Mouse (Mus musculus) forebrain, embryonic 13.5 days (tissue): ENCODE data around the gene Themis. TPM values are rescaled to one million over a fixed set of nuclear protein-coding genes. Genes with fewer than 3 reads are reported as not detected.
A peak's percentile ranks its signal among the peaks of the same experiment; 100 is the strongest.

ENCODE experiments used
- ATAC-seq: fragments of 200-750 bp; cut with Nextera tagmentation; 2 replicates; pipeline ENCODE4 v1.8.0; 2017
- H3K27ac ChIP-seq: fragments of 300-500 bp; sonication (generic); 2 replicates; pipeline ENCODE4 v1.5.1; 2015; ENCODE audit warnings: inconsistent platforms, mild to moderate bottlenecking, moderate library complexity
- H3K27me3 ChIP-seq: fragments of 300-500 bp; sonication (generic); 2 replicates; pipeline ENCODE4 v1.6.1; 2015; ENCODE audit warnings: mild to moderate bottlenecking, inconsistent platforms
- H3K36me3 ChIP-seq: fragments of 300-500 bp; sonication (generic); 2 replicates; pipeline ENCODE4 v1.6.1; 2015; ENCODE audit warnings: mild to moderate bottlenecking, inconsistent platforms; ENCODE audit not compliant: poor library complexity, severe bottlenecking
- H3K4me1 ChIP-seq: fragments of 300-500 bp; sonication (generic); 2 replicates; pipeline ENCODE4 v1.6.1; 2015; ENCODE audit warnings: inconsistent platforms
- H3K4me2 ChIP-seq: fragments of 300-500 bp; sonication (generic); 2 replicates; pipeline ENCODE4 v1.6.1; 2015; ENCODE audit warnings: inconsistent platforms, mild to moderate bottlenecking, moderate library complexity
- H3K4me3 ChIP-seq: fragments of 300-500 bp; sonication (generic); 2 replicates; pipeline ENCODE4 v1.5.1; 2015; ENCODE audit warnings: mild to moderate bottlenecking, inconsistent platforms
- H3K9ac ChIP-seq: fragments of 300-500 bp; sonication (generic); 2 replicates; pipeline ENCODE4 v1.6.1; 2015; ENCODE audit warnings: mild to moderate bottlenecking, inconsistent platforms
- H3K9me3 ChIP-seq: fragments of 300-500 bp; sonication (generic); replicated peaks from 2 replicates; pipeline ENCODE4 v1.6.1; 2016; ENCODE audit warnings: inconsistent platforms
- WGBS: fragments of 180-500 bp; shearing (Covaris S2); methylation state at CpG from one replicate; pipeline ENCODE4 v1.1.7; 2015; 5-methylcytosine and 5-hydroxymethylcytosine counted together
- polyA plus RNA-seq: library from polyadenylated mRNA; unstranded; fragments of >200 nt; fragmentation: Nextera tagmentation; extraction: Ambion mirVana; gene quantifications from 2 replicates; pipeline ENCODE4 v1.2.1, GENCODE M21; 2015

Gene Themis
- polyA plus RNA-seq, 1 experiment from 2014 or later: not detected

GRCm38 (mm10) chr10:28812571-28812936 lies 144.4 kb downstream of the Themis start:
- H3K4me3 ChIP-seq: no peak overlapping the region
- H3K9me3 ChIP-seq: no peaks in the 10 kb centered on the region
- H3K27me3 ChIP-seq: no peaks in the 10 kb centered on the region
- no peak overlapping the region for H3K27ac ChIP-seq
- no peak overlapping the region for H3K9ac ChIP-seq
- no peaks in the 10 kb centered on the region for H3K36me3 ChIP-seq
- no peaks in the 10 kb centered on the region for H3K4me1 ChIP-seq
- ATAC-seq: no peak; the same call in 1 of the 2 replicates
- H3K4me2 ChIP-seq: no peak overlapping the region

- no peaks in the 10 kb centered on the region for H3K4me1 ChIP-seq
- H3K9ac ChIP-seq: no peak overlapping the region
- no peaks in the 10 kb centered on the region for H3K27me3 ChIP-seq
- ATAC-seq: no peak
- no peaks in the 10 kb centered on the region for H3K9me3 ChIP-seq
- H3K4me3 ChIP-seq: no peak overlapping the region
- no peak overlapping the region for H3K4me2 ChIP-seq
- WGBS: 80% methylated on average over 4 of the region's 4 CpGs
- no peaks in the 10 kb centered on the region for H3K36me3 ChIP-seq
- H3K27ac ChIP-seq: no peak overlapping the region
Measured at GRCm38 (mm10) chr10:28816160-28816559, 148.0 kb downstream of the Themis start.

- no peak overlapping the region for H3K4me2 ChIP-seq
- 87% methylated on average over 3 of the region's 3 CpGs for WGBS
- H3K9me3 ChIP-seq: no peaks in the 10 kb centered on the region
- H3K9ac ChIP-seq: no peak overlapping the region
- H3K27me3 ChIP-seq: no peaks in the 10 kb centered on the region
- no peak overlapping the region for H3K4me3 ChIP-seq
- no peaks in the 10 kb centered on the region for H3K36me3 ChIP-seq
- no peak overlapping the region for H3K27ac ChIP-seq
- ATAC-seq: no peak
- H3K4me1 ChIP-seq: no peaks in the 10 kb centered on the region
Measured at GRCm38 (mm10) chr10:28822320-28822719, 154.2 kb downstream of the Themis start.

GRCm38 (mm10) chr10:28842605-28843004 lies 174.4 kb downstream of the Themis start:
- no peaks in the 10 kb centered on the region for H3K9me3 ChIP-seq
- H3K9ac ChIP-seq: no peak overlapping the region
- no peaks in the 10 kb centered on the region for H3K36me3 ChIP-seq
- ATAC-seq: no peak
- no peaks in the 10 kb centered on the region for H3K27me3 ChIP-seq
- WGBS: 73% methylated on average over 2 of the region's 2 CpGs
- H3K27ac ChIP-seq: no peak overlapping the region
- H3K4me2 ChIP-seq: no peak overlapping the region
- H3K4me1 ChIP-seq: no peaks in the 10 kb centered on the region
- no peak overlapping the region for H3K4me3 ChIP-seq

- H3K4me1 ChIP-seq: no peaks in the 10 kb centered on the region
- H3K9me3 ChIP-seq: no peaks in the 10 kb centered on the region
- peak; percentile 80 for ATAC-seq
- no peaks in the 10 kb centered on the region for H3K36me3 ChIP-seq
- H3K27me3 ChIP-seq: no peaks in the 10 kb centered on the region
- 29% methylated on average over 7 of the region's 7 CpGs for WGBS
- H3K4me2 ChIP-seq: no peak overlapping the region
- H3K27ac ChIP-seq: no peak overlapping the region
- H3K9ac ChIP-seq: no peak overlapping the region
- no peak overlapping the region for H3K4me3 ChIP-seq
Measured at GRCm38 (mm10) chr10:28843755-28844717, 175.9 kb downstream of the Themis start.

- no peak overlapping the region for H3K9ac ChIP-seq
- H3K27ac ChIP-seq: no peak overlapping the region
- ATAC-seq: no peak
- no peaks in the 10 kb centered on the region for H3K36me3 ChIP-seq
- H3K9me3 ChIP-seq: no peaks in the 10 kb centered on the region
- no peaks in the 10 kb centered on the region for H3K4me1 ChIP-seq
- no peaks in the 10 kb centered on the region for H3K27me3 ChIP-seq
- no peak overlapping the region for H3K4me3 ChIP-seq
- WGBS: 97% methylated on average over 2 of the region's 2 CpGs
- no peak overlapping the region for H3K4me2 ChIP-seq
Measured at GRCm38 (mm10) chr10:28856154-28856553, 188.0 kb downstream of the Themis start.

GRCm38 (mm10) chr10:28870580-28871354 lies 202.6 kb downstream of the Themis start:
- Histone ChIP-seq H3K4me1 (no peaks in the 10 kb centered on the region), H3K9me3 (no peaks in the 10 kb centered on the region), H3K9ac (no peak overlapping the region), H3K4me2 (no peak overlapping the region), H3K4me3 (no peak overlapping the region), H3K27ac (no peak overlapping the region), H3K27me3 (no peaks in the 10 kb centered on the region), H3K36me3 (no peaks in the 10 kb centered on the region)
- ATAC-seq: 0 out of 2 replicates have a peak, but pooled peaks have one; percentile 53
- 70% methylated on average over 4 of the region's 4 CpGs for whole genome bisulfite sequencing

DNA sequence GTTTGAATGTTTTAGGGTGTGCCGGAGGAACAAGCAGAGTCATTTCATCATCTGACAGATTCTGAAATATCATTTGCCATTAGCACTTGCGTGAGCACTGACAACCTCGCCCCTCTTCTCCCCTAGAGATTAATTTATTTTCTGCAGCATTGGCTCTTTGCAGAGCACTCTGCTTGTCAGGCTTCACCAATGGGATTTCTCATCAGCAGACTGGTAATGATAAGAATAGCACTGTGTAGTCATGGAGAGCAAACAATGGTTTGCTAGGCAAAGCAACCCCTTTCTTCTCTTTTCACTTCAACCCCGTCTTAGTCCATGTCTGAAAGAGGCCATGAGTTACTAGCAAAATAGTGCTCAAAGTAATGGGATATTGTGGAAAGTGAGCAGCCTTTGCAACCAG lies 206.4 kb downstream of the Themis start:
- no peak overlapping the region for H3K9ac ChIP-seq
- peak; percentile 57; the same call in 1 of the 2 replicates for ATAC-seq
- no peaks in the 10 kb centered on the region for H3K36me3 ChIP-seq
- H3K27ac ChIP-seq: no peak overlapping the region
- no peak overlapping the region for H3K4me2 ChIP-seq
- WGBS: 51% methylated on average over 4 of the region's 4 CpGs
- H3K4me1 ChIP-seq: no peaks in the 10 kb centered on the region
- no peaks in the 10 kb centered on the region for H3K9me3 ChIP-seq
- H3K4me3 ChIP-seq: no peak overlapping the region
- no peaks in the 10 kb centered on the region for H3K27me3 ChIP-seq

GRCm38 (mm10) chr10:28887643-28888042 lies 219.5 kb downstream of the Themis start:
- H3K9ac ChIP-seq: no peak overlapping the region

DNA sequence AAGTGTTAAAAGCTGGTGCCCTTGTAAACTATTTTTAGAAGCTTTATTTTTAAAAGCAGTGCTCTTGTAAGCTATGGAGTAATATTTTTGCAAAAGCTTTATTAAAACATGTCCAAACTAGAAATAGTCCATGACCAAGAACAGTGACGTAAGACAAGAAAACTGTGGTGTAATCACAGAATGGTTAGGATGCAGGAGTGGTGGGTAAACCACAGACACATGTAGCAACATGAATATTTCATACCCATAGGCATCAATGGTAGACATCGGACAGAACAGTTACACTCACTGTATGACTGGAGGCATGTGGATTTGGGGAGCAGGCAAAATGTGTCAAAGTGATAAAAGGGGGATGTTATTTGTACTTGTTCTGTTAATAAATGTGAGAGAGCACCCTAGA lies 222.7 kb downstream of the Themis start:
- Histone ChIP-seq H3K9me3 (0 out of 2 replicates have a peak, but pooled peaks cover 3% of the 10 kb centered on the region), H3K4me1 (no peaks in the 10 kb centered on the region), H3K4me3 (no peak overlapping the region), H3K27ac (no peak overlapping the region), H3K4me2 (no peak overlapping the region), H3K36me3 (no peaks in the 10 kb centered on the region), H3K9ac (no peak overlapping the region), H3K27me3 (no peaks in the 10 kb centered on the region)
- WGBS: 96% methylated on average over 2 of the region's 2 CpGs
- ATAC-seq: no peak

More at GRCm38 (mm10) chr10:28887643-28888042, 219.5 kb downstream of the Themis start:
- Histone ChIP-seq H3K27me3 (no peaks in the 10 kb centered on the region), H3K4me2 (no peak overlapping the region), H3K27ac (no peak overlapping the region), H3K9me3 (no peaks in the 10 kb centered on the region), H3K36me3 (no peaks in the 10 kb centered on the region), H3K4me1 (no peaks in the 10 kb centered on the region), H3K4me3 (no peak overlapping the region)
- WGBS: 82% methylated on average over 1 of the region's 1 CpGs
- ATAC-seq: no peak

- WGBS: 72% methylated on average over 1 of the region's 1 CpGs
- Histone ChIP-seq H3K36me3 (no peaks in the 10 kb centered on the region), H3K4me3 (no peak overlapping the region), H3K4me1 (no peaks in the 10 kb centered on the region), H3K9me3 (0 out of 2 replicates have a peak, but pooled peaks cover 3% of the 10 kb centered on the region), H3K27me3 (no peaks in the 10 kb centered on the region), H3K9ac (no peak overlapping the region), H3K27ac (no peak overlapping the region), H3K4me2 (no peak overlapping the region)
- ATAC-seq: no peak
Measured at GRCm38 (mm10) chr10:28898351-28898750, 230.2 kb downstream of the Themis start.
